Mouse (Mus musculus): ENCODE measurements at regions not wholly inside any gene's neighbourhood (a gene's known extent, or its start where the extent isn't known, plus 50 kb on each side); places are given as distances from the start of the nearest gene placed in this dataset.

GRCm38 (mm10) chr11:19073265-19073664 is 54.5 kb upstream of the Meis1 start:
- Histone ChIP-seq H3K27me3 (ENCODE audit: control insufficient read depth, insufficient read depth, low read length) (no peaks in the 10 kb centered on the region), H3K27ac (ENCODE audit: low read length) (no peak overlapping the region), H3K4me1 (ENCODE audit: control insufficient read depth, insufficient read depth, low read length) (no peaks in the 10 kb centered on the region), H3K9ac (ENCODE audit: low read length) (no peak overlapping the region), H3K36me3 (ENCODE audit: control insufficient read depth, insufficient read depth) (no peaks in the 10 kb centered on the region), H3K4me2 (ENCODE audit: low read depth, low read length) (no peak overlapping the region), H3K9me3 (replicated peaks; ENCODE audit: control insufficient read depth, low read length) (no peaks in the 10 kb centered on the region), H3K4me3 (ENCODE audit: low read length) (no peak overlapping the region)
- 82% methylated on average over 5 of the region's 5 CpGs for WGBS
- ATAC-seq (replicated peaks; ENCODE audit: extremely low read depth, insufficient read depth, low FRiP score): no peak

GRCm38 (mm10) chr11:19073887-19074564 is 55.2 kb upstream of the Meis1 start:
- ATAC-seq (replicated peaks; ENCODE audit: extremely low read depth, insufficient read depth, low FRiP score): no peak
- WGBS: 65% methylated on average over 11 of the region's 11 CpGs
- H3K36me3 ChIP-seq (ENCODE audit: control insufficient read depth, insufficient read depth): no peaks in the 10 kb centered on the region

DNA sequence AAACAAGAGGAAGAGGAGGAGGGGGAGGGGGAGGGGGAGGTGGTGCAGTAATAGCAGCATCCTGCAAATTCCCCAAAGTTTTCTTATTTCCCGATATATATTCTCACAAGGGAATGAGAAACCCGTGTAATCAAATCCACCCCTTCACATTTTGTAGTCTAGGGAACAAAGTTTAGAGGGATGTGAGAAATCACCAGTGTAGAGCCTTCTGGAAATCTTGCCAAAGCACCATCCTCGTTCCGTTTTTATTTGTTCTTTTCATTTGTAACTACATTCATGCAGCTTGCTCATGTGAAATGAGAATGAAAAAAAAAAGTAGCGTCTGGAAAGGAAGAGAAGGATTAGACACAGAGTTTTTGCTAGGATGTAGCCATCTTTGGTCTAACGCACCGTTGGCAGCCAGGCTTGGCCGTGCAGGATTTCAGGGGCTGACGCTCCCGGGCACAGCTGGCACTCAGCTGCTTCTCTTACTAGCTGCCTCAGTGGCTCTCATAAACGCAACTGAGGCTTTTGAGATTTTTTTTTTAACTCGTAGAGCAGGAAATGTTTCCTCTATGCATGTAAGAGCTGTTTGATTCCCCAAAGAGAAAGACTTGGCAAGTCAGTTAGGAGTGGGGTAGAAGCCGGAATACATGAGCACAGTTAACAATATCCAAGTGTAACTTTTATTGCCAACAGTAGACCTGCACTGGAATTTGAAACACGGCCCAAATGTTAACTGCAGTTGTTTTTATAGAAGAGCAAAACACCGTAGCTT is 72.5 kb upstream of the Meis1 start:
- Histone ChIP-seq H3K36me3 (ENCODE audit: control insufficient read depth, insufficient read depth) (no peaks in the 10 kb centered on the region), H3K4me2 (ENCODE audit: low read depth, low read length) (no peak overlapping the region), H3K4me3 (ENCODE audit: low read length) (no peak overlapping the region), H3K27ac (ENCODE audit: low read length) (no peak overlapping the region), H3K27me3 (ENCODE audit: control insufficient read depth, insufficient read depth, low read length) (no peaks in the 10 kb centered on the region), H3K4me1 (ENCODE audit: control insufficient read depth, insufficient read depth, low read length) (peaks cover 3% of the 10 kb centered on the region; the same call in 1 of the 2 replicates), H3K9me3 (replicated peaks; ENCODE audit: control insufficient read depth, low read length) (no peaks in the 10 kb centered on the region), H3K9ac (ENCODE audit: low read length) (no peak overlapping the region)
- WGBS: 73% methylated on average over 15 of the region's 15 CpGs
- no peak for ATAC-seq (replicated peaks; ENCODE audit: extremely low read depth, insufficient read depth, low FRiP score)

More at GRCm38 (mm10) chr11:19073887-19074564, 55.2 kb upstream of the Meis1 start:
- Histone ChIP-seq H3K9me3 (replicated peaks; ENCODE audit: control insufficient read depth, low read length) (no peaks in the 10 kb centered on the region), H3K9ac (ENCODE audit: low read length) (no peak overlapping the region), H3K4me1 (ENCODE audit: control insufficient read depth, insufficient read depth, low read length) (no peaks in the 10 kb centered on the region), H3K4me2 (ENCODE audit: low read depth, low read length) (no peak overlapping the region), H3K27me3 (ENCODE audit: control insufficient read depth, insufficient read depth, low read length) (no peaks in the 10 kb centered on the region), H3K27ac (ENCODE audit: low read length) (no peak overlapping the region), H3K4me3 (ENCODE audit: low read length) (no peak overlapping the region)

DNA sequence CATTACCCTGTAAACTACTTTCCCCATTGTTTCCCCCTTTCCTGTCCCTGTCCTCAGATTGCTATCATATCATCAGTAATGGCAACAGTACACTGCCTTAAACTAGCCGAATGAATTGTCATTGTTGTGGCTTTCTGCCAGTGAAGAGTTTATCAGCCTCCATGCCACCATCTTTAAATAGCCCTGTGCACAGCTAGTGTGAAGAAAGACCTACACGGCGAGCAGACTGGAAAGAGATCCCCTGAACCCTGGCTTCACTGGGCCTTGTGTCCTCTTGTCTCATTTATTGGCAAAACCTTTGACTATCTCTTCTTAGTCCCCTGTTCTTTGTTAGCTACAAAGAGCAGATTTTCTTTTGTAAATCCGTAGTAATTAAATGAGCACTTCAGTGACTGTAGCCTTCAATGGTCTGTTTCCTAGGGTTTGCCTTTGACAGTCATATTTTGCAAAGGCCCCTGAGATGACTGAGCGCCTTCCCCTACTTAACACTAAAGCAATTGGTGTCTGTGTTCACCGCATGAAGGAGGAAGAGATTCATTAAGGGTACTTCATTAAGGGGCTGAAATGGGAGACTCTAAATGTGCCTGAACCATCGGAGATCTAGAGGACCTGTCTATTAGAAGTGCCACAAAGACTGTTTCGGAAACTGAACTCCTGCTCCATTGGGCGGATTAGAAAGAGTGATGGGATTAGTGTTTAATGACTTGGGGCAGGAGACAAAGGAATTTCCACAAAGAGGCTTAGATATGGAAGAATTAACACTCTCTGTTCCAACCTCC is 74.4 kb upstream of the Meis1 start:
- ATAC-seq (replicated peaks; ENCODE audit: extremely low read depth, insufficient read depth, low FRiP score): no peak
- H3K36me3 ChIP-seq (ENCODE audit: control insufficient read depth, insufficient read depth): no peaks in the 10 kb centered on the region
- 65% methylated on average over 9 of the region's 9 CpGs for WGBS

GRCm38 (mm10) chr11:19093749-19094148 is 75.0 kb upstream of the Meis1 start:
- 66% methylated on average over 4 of the region's 4 CpGs for WGBS
- no peak overlapping the region for H3K4me3 ChIP-seq (ENCODE audit: low read length)
- no peak overlapping the region for H3K4me2 ChIP-seq (ENCODE audit: low read depth, low read length)
- no peaks in the 10 kb centered on the region for H3K9me3 ChIP-seq (replicated peaks; ENCODE audit: control insufficient read depth, low read length)
- H3K36me3 ChIP-seq (ENCODE audit: control insufficient read depth, insufficient read depth): no peaks in the 10 kb centered on the region
- H3K9ac ChIP-seq (ENCODE audit: low read length): no peak overlapping the region
- H3K27ac ChIP-seq (ENCODE audit: low read length): no peak overlapping the region
- no peak for ATAC-seq (replicated peaks; ENCODE audit: extremely low read depth, insufficient read depth, low FRiP score)
- peaks cover 3% of the 10 kb centered on the region; the same call in 1 of the 2 replicates for H3K4me1 ChIP-seq (ENCODE audit: control insufficient read depth, insufficient read depth, low read length)
- H3K27me3 ChIP-seq (ENCODE audit: control insufficient read depth, insufficient read depth, low read length): no peaks in the 10 kb centered on the region

More for the DNA sequence above, 74.4 kb upstream of the Meis1 start:
- Histone ChIP-seq H3K4me2 (ENCODE audit: low read depth, low read length) (no peak overlapping the region), H3K9me3 (replicated peaks; ENCODE audit: control insufficient read depth, low read length) (no peaks in the 10 kb centered on the region), H3K9ac (ENCODE audit: low read length) (no peak overlapping the region), H3K27me3 (ENCODE audit: control insufficient read depth, insufficient read depth, low read length) (no peaks in the 10 kb centered on the region), H3K27ac (ENCODE audit: low read length) (no peak overlapping the region), H3K4me3 (ENCODE audit: low read length) (no peak overlapping the region), H3K4me1 (ENCODE audit: control insufficient read depth, insufficient read depth, low read length) (peaks cover 3% of the 10 kb centered on the region; the same call in 1 of the 2 replicates)

DNA sequence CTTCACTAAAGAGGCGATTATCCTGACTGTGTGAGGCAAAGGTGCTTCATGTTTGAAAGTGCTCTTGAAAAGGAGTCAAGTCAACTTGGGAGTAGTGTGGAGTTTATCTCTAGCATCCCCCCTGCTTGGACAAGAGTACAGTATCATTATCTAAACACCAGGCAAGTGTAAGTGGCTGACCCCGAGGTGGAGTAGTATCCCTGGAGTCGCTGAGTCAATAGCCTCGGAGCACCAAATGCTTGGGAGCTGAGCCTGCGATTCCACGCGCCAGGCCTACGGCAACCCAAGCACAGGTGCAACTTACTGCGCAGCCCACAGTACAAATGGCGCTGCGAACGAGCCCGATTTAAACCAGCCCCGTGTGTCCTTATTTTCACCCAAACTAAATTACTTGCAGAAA is 75.4 kb upstream of the Meis1 start:
- H3K27me3 ChIP-seq (ENCODE audit: control insufficient read depth, insufficient read depth, low read length): no peaks in the 10 kb centered on the region
- H3K9me3 ChIP-seq (replicated peaks; ENCODE audit: control insufficient read depth, low read length): no peaks in the 10 kb centered on the region
- ATAC-seq (replicated peaks; ENCODE audit: extremely low read depth, insufficient read depth, low FRiP score): no peak
- H3K9ac ChIP-seq (ENCODE audit: low read length): no peak overlapping the region
- H3K4me2 ChIP-seq (ENCODE audit: low read depth, low read length): no peak overlapping the region
- no peaks in the 10 kb centered on the region for H3K36me3 ChIP-seq (ENCODE audit: control insufficient read depth, insufficient read depth)
- 64% methylated on average over 14 of the region's 14 CpGs for WGBS
- peaks cover 3% of the 10 kb centered on the region; the same call in 1 of the 2 replicates for H3K4me1 ChIP-seq (ENCODE audit: control insufficient read depth, insufficient read depth, low read length)
- no peak overlapping the region for H3K27ac ChIP-seq (ENCODE audit: low read length)
- no peak overlapping the region for H3K4me3 ChIP-seq (ENCODE audit: low read length)

DNA sequence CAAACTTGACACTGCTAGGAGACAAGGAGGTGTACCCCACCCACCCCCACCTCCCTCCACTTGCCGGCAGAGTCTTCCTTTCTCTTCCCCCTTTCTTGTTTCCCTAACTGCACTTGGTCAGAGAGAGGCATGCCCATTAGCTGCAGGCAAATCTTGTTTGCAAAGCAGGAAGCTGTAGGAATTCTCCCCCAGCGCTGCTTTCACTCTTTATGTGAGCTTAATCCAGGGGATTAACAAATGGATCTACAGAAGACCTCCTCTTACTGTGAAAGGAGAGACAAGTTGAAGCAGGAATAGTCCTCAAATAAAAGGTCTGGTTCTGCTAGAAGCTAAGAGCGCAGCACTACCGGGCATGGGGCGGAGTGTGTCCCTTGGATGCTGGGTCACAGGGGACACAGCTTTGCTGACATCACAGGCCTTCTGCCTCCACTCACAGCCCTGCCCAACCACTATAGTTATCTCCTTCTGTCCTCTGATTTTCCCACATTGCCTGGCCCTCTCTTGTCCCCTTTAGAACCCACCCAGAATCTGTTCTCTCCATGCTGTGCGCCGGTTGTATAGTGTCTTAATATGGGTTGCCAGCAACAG is 84.3 kb upstream of the Meis1 start:
- Histone ChIP-seq H3K9ac (ENCODE audit: low read length) (peak overlapping the region; percentile 21; the same call in 1 of the 2 replicates), H3K4me3 (ENCODE audit: low read length) (peak overlapping the region; percentile 19), H3K27me3 (ENCODE audit: control insufficient read depth, insufficient read depth, low read length) (no peaks in the 10 kb centered on the region; the same call in 1 of the 2 replicates), H3K36me3 (ENCODE audit: control insufficient read depth, insufficient read depth) (no peaks in the 10 kb centered on the region), H3K9me3 (replicated peaks; ENCODE audit: control insufficient read depth, low read length) (no peaks in the 10 kb centered on the region), H3K27ac (ENCODE audit: low read length) (no peak overlapping the region), H3K4me1 (ENCODE audit: control insufficient read depth, insufficient read depth, low read length) (no peaks in the 10 kb centered on the region), H3K4me2 (ENCODE audit: low read depth, low read length) (peak overlapping the region; percentile 42)
- no peak for ATAC-seq (replicated peaks; ENCODE audit: extremely low read depth, insufficient read depth, low FRiP score)
- 33% methylated on average over 7 of the region's 7 CpGs for WGBS

DNA sequence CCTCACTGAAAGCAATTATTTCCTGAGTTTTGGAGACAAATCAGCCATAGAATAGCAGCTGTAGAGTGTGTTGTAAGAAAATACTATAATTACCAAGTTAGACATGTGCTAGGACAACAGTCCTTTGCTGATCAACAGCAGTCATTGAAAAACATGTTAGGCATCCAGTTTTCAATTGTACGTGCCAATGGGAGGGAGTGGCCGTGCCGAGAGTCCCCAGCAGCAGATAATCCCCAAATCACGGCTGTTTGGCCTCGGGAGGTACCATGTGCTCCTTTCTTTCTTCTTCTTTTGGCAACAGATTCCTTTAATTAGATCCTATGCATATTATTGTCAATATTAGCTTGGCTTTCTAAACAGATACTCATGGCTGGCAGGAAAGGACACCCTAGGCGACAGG is 88.4 kb upstream of the Meis1 start:
- H3K4me1 ChIP-seq (ENCODE audit: control insufficient read depth, insufficient read depth, low read length): peaks cover 2% of the 10 kb centered on the region; the same call in 1 of the 2 replicates
- WGBS: 71% methylated on average over 6 of the region's 6 CpGs
- no peak overlapping the region for H3K4me3 ChIP-seq (ENCODE audit: low read length)
- H3K9ac ChIP-seq (ENCODE audit: low read length): no peak overlapping the region
- no peaks in the 10 kb centered on the region for H3K36me3 ChIP-seq (ENCODE audit: control insufficient read depth, insufficient read depth)
- no peak for ATAC-seq (replicated peaks; ENCODE audit: extremely low read depth, insufficient read depth, low FRiP score)
- no peaks in the 10 kb centered on the region for H3K9me3 ChIP-seq (replicated peaks; ENCODE audit: control insufficient read depth, low read length)
- no peaks in the 10 kb centered on the region; the same call in 1 of the 2 replicates for H3K27me3 ChIP-seq (ENCODE audit: control insufficient read depth, insufficient read depth, low read length)
- H3K4me2 ChIP-seq (ENCODE audit: low read depth, low read length): no peak overlapping the region
- no peak overlapping the region for H3K27ac ChIP-seq (ENCODE audit: low read length)
